Mouse (Mus musculus) midbrain, embryonic 11.5 days (tissue): Measurements from ENCODE around the gene Dlk2. TPM values are rescaled to one million over a fixed set of nuclear protein-coding genes. Genes with fewer than 3 reads are reported as not detected.
A peak's percentile ranks its signal among the peaks of the same experiment; 100 is the strongest.

Experiments
- ATAC-seq: fragments of 200-750 bp; cut with Nextera tagmentation; 2 replicates; pipeline ENCODE4 v1.8.0; 2017; ENCODE audit warnings: moderate TSS enrichment, moderate library complexity; ENCODE audit not compliant: low FRiP score
- DNase-seq: peaks from one replicate; pipeline ENCODE4 v3.0.0; 2015; ENCODE audit warnings: low spot score; ENCODE audit errors: missing footprints
- H3K27ac ChIP-seq: fragments of 300-500 bp; sonication (generic); 2 replicates; pipeline ENCODE4 v1.5.1; 2014; ENCODE audit warnings: low read depth, low read length
- H3K27me3 ChIP-seq: fragments of 300-500 bp; sonication (generic); 2 replicates; pipeline ENCODE4 v1.6.1; 2014; ENCODE audit warnings: mild to moderate bottlenecking, low read length, moderate library complexity, mixed read lengths; ENCODE audit not compliant: control insufficient read depth, insufficient read depth
- H3K36me3 ChIP-seq: fragments of 300-500 bp; sonication (generic); 2 replicates; pipeline ENCODE4 v1.6.1; 2014; ENCODE audit warnings: mild to moderate bottlenecking, low read length, moderate library complexity, mixed read lengths; ENCODE audit not compliant: control insufficient read depth, insufficient read depth
- H3K4me1 ChIP-seq: fragments of 300-500 bp; sonication (generic); 2 replicates; pipeline ENCODE4 v1.6.1; 2014; ENCODE audit warnings: low read length; ENCODE audit not compliant: control insufficient read depth, insufficient read depth
- H3K4me2 ChIP-seq: fragments of 300-500 bp; sonication (generic); 2 replicates; pipeline ENCODE4 v1.6.1; 2014; ENCODE audit warnings: mild to moderate bottlenecking, moderate library complexity
- H3K4me3 ChIP-seq: fragments of 300-500 bp; sonication (generic); 2 replicates; pipeline ENCODE4 v1.5.1; 2014; ENCODE audit warnings: low read depth, low read length
- H3K9ac ChIP-seq: fragments of 300-500 bp; sonication (generic); 2 replicates; pipeline ENCODE4 v1.6.1; 2014; ENCODE audit warnings: low read length
- H3K9me3 ChIP-seq: fragments of 300-500 bp; sonication (generic); 2 replicates; pipeline ENCODE4 v1.6.1; 2016; ENCODE audit warnings: low read length; ENCODE audit not compliant: control insufficient read depth
- WGBS: fragments of 180-500 bp; shearing (Covaris S2); extraction: QIAGEN DNeasy Blood & Tissue Kit; methylation state at CpG from one replicate; pipeline ENCODE4 v1.1.7; 2014; 5-methylcytosine and 5-hydroxymethylcytosine counted together
- polyA plus RNA-seq: library from polyadenylated mRNA; unstranded; fragments of >200 nt; fragmentation: Nextera tagmentation; extraction: Ambion mirVana; gene quantifications from 2 replicates; pipeline ENCODE4 v1.2.1, GENCODE M21; 2014

The Dlk2 gene
- polyA plus RNA-seq, 1 experiment from 2014 or later, result 0.42 TPM

DNA sequence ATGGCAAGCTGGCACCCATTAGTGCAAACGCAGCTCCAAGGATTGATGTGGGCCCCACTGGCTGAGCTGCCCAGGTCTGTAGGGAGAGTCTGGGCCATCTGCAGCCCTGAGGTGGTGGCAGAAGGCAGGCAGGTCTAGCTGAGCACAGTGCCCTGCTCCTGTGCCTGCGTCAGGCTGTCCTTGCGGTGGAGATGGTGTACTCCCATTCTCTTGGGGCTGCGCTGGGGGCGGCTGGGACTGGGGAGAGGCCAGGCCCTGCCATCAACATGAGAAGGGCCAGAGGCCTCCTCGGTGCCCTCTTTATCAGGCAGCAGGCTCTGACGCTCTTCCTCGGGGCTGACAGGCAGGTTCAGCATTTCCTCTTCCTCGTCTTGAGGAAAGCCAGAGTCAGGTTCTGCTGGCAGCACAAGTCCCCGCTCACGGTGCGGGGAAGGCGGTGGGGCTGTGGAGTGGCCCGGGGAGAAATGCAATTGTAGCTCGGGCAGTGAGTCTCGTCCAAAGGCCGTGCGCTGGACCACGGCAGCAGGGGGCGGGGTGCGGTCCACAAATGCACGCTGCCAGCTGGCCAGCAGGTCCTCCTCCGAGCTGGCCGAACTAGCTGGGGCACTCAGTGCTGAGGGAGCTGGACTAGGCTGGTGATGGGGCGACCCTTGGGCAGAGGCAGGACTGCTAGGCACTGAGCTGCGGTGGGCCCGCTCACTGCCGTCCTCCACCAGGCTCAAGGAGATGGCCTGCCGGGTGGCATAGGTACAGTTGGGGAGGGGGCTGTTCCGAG lies 38.8 kb upstream of the Dlk2 start:
- 86% methylated on average over 30 of the region's 30 CpGs for WGBS

DNA sequence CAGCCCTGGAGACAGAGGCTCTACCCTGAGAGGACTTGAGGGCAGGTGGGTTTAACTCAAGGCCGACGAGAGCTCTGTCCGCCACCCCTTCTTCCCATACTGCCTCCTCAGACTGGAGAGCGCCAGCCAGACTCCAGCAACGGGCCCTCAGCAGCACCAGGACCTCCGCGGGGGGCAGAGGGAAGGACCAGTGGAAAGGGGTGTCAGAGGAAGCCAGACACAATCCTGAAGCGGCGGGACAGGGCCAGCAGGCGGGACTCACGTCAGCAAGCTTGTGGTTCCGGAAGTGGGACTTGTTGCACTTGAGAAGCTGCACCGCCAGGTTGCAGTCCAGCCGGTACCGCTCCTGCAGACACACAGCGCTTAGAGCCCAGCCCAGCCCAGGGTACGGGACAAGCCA lies 37.5 kb upstream of the Dlk2 start:
- peaks cover 1% of the 10 kb centered on the region for H3K4me1 ChIP-seq
- H3K27me3 ChIP-seq, result peaks cover 6% of the 10 kb centered on the region; the same call in 1 of the 2 replicates
- H3K9me3 ChIP-seq, result no peaks in the 10 kb centered on the region
- no peak overlapping the region for H3K27ac ChIP-seq
- no peak overlapping the region for H3K9ac ChIP-seq
- no peak for ATAC-seq
- no peak overlapping the region for H3K4me2 ChIP-seq
- WGBS, result 90% methylated on average over 17 of the region's 17 CpGs
- no peak for DNase-seq
- H3K4me3 ChIP-seq, result no peak overlapping the region
- peaks cover 24% of the 10 kb centered on the region for H3K36me3 ChIP-seq

More for the DNA sequence above, 38.8 kb upstream of the Dlk2 start:
- peaks cover 24% of the 10 kb centered on the region for H3K36me3 ChIP-seq
- ATAC-seq (no peak), DNase-seq (no peak)
- H3K4me1 ChIP-seq, result peaks cover 5% of the 10 kb centered on the region
- H3K9me3 ChIP-seq, result no peaks in the 10 kb centered on the region
- no peak overlapping the region for H3K4me3 ChIP-seq
- H3K27ac ChIP-seq, result no peak overlapping the region
- H3K9ac ChIP-seq, result no peak overlapping the region
- peaks cover 11% of the 10 kb centered on the region; the same call in 1 of the 2 replicates for H3K27me3 ChIP-seq
- H3K4me2 ChIP-seq, result no peak overlapping the region

DNA sequence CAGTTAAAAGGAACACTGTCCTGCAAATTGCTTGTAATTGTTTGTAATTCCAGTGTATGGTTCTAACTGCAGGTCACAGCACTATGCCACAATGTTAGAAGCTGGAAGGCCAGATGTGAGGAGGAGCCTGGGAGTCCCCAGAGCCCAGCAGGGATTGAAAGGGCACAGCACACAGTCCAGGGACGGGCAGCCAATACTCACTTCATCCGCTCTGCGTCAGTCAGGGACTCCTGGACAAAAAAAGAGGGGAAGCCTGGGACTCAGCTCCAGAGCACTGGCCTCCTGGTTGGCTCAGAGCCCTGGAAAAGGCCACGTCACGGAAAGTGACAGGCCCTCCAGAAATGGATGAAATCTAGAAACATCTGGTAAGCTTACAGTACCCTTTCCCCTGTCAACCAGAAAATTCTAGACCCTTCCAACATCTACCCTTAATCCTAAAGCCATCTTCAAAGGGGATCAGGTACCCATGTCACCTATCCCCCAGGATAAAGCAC lies 35.0 kb upstream of the Dlk2 start:
- Histone ChIP-seq H3K36me3 (peaks cover 21% of the 10 kb centered on the region), H3K4me1 (no peaks in the 10 kb centered on the region), H3K27me3 (no peaks in the 10 kb centered on the region), H3K4me2 (no peak overlapping the region), H3K4me3 (no peak overlapping the region), H3K27ac (no peak overlapping the region), H3K9me3 (no peaks in the 10 kb centered on the region), H3K9ac (no peak overlapping the region)
- WGBS, result 91% methylated on average over 5 of the region's 5 CpGs
- DNase-seq (no peak), ATAC-seq (no peak)

DNA sequence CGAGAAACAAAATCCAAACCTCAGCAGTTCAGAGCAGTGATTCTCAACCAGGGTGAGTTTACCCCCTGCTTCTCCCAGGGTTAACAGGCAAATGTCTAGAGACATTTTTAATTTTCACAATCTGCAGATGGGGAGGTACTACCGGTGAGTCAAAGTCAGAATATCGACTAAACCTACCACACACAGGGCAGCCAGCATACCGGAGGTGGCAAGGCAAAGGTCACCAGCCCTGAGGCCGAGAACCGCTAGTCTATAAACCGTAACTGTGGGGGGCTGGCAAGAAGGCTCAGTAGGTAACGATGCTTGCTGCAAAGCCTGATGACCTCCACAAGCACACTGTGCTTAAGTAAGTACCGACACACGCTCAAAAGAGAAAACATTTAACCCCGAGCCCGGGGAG lies 31.7 kb upstream of the Dlk2 start:
- Histone ChIP-seq H3K27ac (no peak overlapping the region), H3K9me3 (no peaks in the 10 kb centered on the region), H3K36me3 (peaks cover 10% of the 10 kb centered on the region; the same call in 1 of the 2 replicates), H3K4me2 (no peak overlapping the region), H3K27me3 (no peaks in the 10 kb centered on the region), H3K4me3 (no peak overlapping the region), H3K9ac (no peak overlapping the region), H3K4me1 (no peaks in the 10 kb centered on the region)
- ATAC-seq (no peak), DNase-seq (no peak)
- WGBS, result 84% methylated on average over 12 of the region's 12 CpGs

DNA sequence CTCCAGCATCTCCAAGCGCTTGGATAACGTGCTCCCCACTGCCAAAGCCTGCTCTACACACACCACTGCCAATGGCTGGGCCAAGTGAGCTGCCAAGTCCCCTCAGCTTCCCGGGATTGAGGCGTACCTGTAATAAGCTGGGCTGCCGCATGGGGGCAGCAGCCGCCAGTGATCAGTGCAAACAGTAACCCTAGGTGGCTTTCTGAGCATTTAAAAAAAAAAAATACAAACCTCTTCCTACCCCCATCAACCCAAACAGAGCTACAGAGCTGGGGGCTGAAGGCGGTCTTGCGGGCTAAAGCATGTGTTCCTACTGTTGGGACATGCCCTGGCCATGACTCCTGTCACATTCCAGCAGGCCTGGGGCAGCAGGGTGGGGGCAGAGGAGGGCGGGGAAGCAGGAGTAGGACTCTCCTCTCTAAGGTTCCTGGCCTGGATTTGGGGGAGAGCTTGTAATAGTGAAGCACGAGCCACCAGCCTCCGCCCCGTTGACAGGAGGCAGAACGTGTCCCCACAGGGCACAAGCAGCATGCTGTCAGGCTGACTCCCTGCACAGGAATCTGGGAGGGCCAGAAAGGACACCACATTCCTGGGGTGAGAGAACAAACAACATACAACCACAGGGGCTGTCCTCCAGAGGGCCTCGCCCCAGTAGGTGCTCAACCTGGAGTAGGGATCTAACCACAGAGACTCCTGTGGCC lies 31.2 kb upstream of the Dlk2 start:
- H3K27ac ChIP-seq, result no peak overlapping the region
- H3K9me3 ChIP-seq, result no peaks in the 10 kb centered on the region
- ATAC-seq, result 0 out of 2 replicates have a peak, but pooled peaks have one; percentile 22
- peaks cover 13% of the 10 kb centered on the region for H3K36me3 ChIP-seq
- H3K4me3 ChIP-seq, result no peak overlapping the region
- no peaks in the 10 kb centered on the region for H3K4me1 ChIP-seq
- H3K27me3 ChIP-seq, result no peaks in the 10 kb centered on the region
- WGBS, result 27% methylated on average over 14 of the region's 14 CpGs
- H3K9ac ChIP-seq, result no peak overlapping the region
- H3K4me2 ChIP-seq, result no peak overlapping the region
- DNase-seq, result peak; percentile 99

DNA sequence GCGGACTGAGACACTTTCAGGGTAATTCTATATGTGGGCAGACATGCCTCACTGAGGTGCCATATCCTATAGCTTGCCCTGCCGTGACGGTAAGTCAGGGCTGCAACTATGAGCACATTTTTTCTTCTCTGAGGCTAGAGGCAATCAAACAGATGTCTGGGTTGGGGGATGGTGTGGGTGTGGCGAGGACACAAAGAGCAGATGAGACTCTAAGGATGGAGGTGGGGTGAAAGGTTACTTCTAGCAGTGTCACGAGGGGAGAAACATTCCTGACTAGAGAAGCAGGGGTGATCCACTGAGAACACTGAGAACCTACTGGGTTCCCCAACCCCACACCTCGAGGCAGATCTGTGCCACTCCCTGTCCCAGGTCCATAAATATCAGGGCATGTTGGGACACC lies 30.2 kb upstream of the Dlk2 start:
- no peaks in the 10 kb centered on the region for H3K9me3 ChIP-seq
- WGBS, result 76% methylated on average over 6 of the region's 6 CpGs
- H3K27ac ChIP-seq, result no peak overlapping the region
- H3K4me1 ChIP-seq, result no peaks in the 10 kb centered on the region
- no peak overlapping the region for H3K9ac ChIP-seq
- no peak overlapping the region for H3K4me2 ChIP-seq
- no peaks in the 10 kb centered on the region for H3K27me3 ChIP-seq
- ATAC-seq (no peak), DNase-seq (no peak)
- peaks cover 10% of the 10 kb centered on the region for H3K36me3 ChIP-seq
- no peak overlapping the region for H3K4me3 ChIP-seq

DNA sequence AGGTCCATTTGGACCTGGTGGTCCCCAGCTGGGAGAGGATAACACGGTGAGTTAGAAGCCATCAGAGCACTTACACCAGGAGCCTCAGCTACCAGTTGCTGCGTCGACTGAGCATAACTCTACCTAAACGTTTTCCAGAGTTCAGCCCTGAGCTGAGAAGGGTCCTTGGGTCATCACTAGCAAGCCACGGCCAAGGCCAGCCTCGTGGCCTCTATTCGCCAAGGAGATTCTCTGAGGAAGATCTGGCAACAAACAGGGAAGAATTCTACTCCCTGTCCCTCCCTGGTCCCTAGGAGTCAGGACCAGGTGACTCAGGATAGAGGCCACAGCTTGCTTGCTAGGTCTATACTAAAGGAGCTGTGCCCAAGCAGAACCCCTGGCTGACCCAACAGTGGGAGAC lies 29.7 kb upstream of the Dlk2 start:
- H3K4me1 ChIP-seq, result no peaks in the 10 kb centered on the region
- H3K9ac ChIP-seq, result no peak overlapping the region
- no peak overlapping the region for H3K4me3 ChIP-seq
- no peak overlapping the region for H3K4me2 ChIP-seq
- no peaks in the 10 kb centered on the region for H3K27me3 ChIP-seq
- no peak overlapping the region for H3K27ac ChIP-seq
- DNase-seq (no peak), ATAC-seq (no peak)
- WGBS, result 80% methylated on average over 7 of the region's 7 CpGs
- H3K36me3 ChIP-seq, result peaks cover 10% of the 10 kb centered on the region
- H3K9me3 ChIP-seq, result no peaks in the 10 kb centered on the region

DNA sequence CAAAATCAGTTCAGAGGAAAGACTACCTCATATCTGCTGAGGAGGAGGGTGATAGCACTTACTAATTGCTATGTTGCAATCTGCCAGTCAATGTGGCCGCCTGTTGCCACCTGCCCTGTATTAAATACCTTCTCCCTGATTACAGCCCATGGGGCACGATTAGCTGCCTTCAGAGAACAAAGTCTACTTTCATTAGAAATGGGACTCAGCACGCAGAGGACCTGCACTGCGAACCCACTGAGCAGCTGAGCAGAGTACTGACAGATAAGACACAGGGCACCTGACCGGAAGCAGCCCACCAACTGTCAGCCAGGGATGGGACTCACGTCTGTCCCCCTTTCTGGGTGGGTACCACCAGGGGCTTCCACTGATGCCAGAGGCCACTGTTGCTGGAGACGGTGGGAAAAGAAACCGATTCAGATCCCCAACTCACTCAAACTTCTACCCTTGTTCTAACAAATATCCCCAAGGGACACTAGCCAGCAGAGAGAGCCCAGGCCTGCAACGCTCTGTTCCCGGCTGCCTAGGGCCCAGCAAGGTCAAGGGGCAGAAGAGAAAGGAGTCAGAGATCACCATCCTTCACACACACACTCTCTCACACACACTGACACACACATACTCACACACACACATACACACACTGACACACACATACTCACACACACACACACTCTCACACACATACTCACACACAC lies 29.0 kb upstream of the Dlk2 start:
- H3K27me3 ChIP-seq, result no peaks in the 10 kb centered on the region
- H3K4me2 ChIP-seq, result no peak overlapping the region
- peaks cover 7% of the 10 kb centered on the region for H3K36me3 ChIP-seq
- no peaks in the 10 kb centered on the region for H3K4me1 ChIP-seq
- H3K9ac ChIP-seq, result no peak overlapping the region
- no peak for DNase-seq
- no peak overlapping the region for H3K27ac ChIP-seq
- H3K9me3 ChIP-seq, result no peaks in the 10 kb centered on the region
- no peak for ATAC-seq
- no peak overlapping the region for H3K4me3 ChIP-seq
- 88% methylated on average over 10 of the region's 10 CpGs for WGBS
